Mouse (Mus musculus) neural tube, embryonic 10.5 days (tissue): ENCODE measurements at regions not wholly inside any gene's neighbourhood (a gene's known extent, or its start where the extent isn't known, plus 50 kb on each side); places are given as distances from the start of the nearest gene placed in this dataset.
A peak's percentile ranks its signal among the peaks of the same experiment; 100 is the strongest.
"Not testable (repeated sequence)": the region's sequence is repeated elsewhere in the genome, so short reads cannot be mapped to it uniquely, and the experiment has no call there.

Experiments
- DNase-seq: peaks from one replicate; pipeline ENCODE4 v3.0.0-alpha.2; 2017; ENCODE audit warnings: low spot score; ENCODE audit errors: extremely low spot score

DNA sequence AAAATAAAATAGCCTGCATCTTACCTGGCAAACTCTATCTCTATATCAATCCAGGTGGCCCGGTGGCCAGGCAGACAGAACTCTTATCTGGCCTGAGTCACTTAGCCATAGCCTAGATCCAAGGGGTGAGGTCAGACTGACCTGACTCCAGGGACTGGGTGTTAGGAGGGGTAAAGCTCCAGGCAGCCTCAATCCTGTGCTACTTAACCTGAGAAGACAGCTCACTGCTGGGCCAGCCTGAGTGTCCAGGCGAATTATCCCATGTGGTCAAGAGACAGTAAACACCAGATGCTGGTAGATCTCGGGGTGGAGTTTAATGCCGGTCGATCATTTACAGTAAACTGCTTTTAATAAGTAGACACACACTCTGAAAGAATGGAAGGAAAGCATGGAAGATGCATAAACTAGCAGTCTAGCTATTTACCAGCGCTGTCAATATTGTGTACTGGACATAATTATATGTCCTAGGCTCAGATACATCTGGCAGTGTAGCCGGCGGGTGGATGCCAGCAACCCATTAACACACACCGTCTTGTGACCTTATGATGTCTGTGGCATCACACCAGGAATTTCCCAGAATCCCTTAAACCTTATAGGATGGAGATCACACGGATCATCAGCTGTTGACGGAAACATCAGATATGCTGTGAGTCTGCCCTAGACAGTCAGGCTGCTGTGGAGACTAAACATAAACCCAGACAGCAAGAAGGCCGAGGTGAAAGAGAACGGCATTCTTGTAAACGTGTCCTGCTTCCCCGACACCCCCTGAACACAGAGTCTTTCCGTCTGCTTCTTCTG, 153.9 kb upstream of the Ubl3 start:
- DNase-seq: no peak

- no peak for DNase-seq
Measured at GRCm38 (mm10) chr5:148704769-148705168, 152.2 kb upstream of the Ubl3 start.

- peak; percentile 60 for DNase-seq
Measured at GRCm38 (mm10) chr5:148701859-148702258, 149.3 kb upstream of the Ubl3 start.

GRCm38 (mm10) chr5:148701001-148701400, 148.4 kb upstream of the Ubl3 start:
- no peak for DNase-seq

DNA sequence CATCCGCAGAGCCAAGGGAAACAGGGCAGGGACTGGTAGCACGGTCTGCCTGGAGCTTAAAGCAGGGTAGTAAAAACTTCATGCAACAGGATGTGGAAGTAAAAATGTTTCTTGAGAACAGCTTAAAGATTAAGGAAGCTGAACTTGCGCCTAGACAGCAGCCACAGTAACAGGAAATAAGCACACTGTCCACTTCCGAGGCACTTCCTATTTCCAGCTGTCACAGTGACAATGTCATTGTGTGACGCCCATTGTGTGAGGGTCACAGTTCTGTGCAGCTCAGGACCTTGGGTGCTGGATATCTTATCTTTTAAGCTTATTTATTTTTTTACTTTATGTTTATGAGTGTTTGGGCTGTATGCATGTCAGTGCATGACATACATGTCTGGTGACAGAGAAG, 147.7 kb upstream of the Ubl3 start:
- no peak for DNase-seq

DNA sequence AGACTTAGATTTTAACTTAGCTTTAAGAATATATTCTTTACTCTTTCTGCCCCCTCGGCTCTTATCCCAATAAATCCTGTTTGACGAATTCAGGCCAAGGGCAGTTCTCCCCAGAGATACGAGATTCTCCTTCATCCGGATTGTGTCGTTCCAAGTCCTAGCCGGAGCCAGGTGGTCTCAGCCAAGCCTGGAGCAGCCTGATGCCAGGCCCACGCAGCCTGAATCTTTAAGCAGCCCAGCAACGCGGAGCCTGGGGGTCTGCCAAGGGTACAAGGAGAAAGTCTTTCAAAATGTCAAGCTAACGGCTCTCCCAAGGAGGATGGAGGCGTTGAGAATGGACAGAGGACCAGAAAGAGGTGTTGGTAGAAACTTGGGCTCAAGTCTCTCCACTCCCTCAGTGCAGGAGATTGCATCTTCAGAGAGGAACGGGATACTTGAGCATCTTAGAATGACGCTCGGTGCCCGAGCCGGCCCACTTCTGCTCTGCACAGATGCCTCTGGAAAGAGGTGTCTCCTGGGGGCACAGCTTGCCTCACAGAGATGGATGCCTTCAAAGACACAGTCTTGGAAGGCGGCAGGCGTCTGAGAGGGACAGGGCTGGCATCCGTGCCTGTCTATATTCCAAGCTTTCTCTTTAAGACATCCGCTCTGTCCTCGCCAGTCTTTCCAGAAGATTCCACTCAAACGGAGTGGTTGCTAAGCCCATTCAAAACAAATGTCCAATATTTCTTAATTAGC, 145.2 kb upstream of the Ubl3 start:
- DNase-seq: no peak

GRCm38 (mm10) chr5:148694352-148694751, 141.8 kb upstream of the Ubl3 start:
- peak; percentile 69 for DNase-seq

- DNase-seq: no peak
Measured at GRCm38 (mm10) chr5:148691486-148691885, 138.9 kb upstream of the Ubl3 start.

- DNase-seq: no peak
Measured at GRCm38 (mm10) chr5:148690823-148691197, 138.2 kb upstream of the Ubl3 start.

DNA sequence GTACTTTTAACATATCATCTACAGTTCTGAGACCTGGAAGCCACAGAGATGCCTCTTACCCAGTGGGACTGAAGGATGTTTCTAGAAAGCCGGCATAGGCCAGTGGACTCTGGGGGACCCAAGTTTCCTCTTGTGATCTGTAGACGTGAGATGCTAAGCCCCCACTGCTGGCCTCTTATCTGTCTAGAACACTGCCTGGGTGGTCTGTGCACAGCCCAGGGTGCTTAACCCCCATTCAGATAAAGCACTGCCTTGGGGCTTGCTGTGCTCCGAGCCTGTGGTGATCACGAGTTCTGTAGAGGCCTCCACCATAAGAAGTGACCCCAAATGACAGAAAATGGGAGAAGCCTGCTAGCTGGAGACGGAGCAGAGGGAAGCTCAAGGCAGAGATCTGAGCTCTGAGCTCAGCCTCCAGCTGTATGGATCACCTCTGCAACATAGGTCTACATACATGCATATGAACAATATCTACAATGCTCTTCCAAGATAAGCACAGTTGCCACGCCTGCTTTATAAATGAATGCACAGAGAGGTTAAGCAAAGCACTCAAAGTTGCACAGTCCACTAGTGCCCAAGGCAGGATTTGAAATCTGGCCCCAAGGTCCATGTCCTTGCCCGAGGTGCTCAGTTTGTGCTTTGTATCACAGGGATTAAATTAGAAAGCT, 137.7 kb upstream of the Ubl3 start:
- DNase-seq: no peak

- no peak for DNase-seq
Measured at GRCm38 (mm10) chr5:148689297-148689696, 136.7 kb upstream of the Ubl3 start.

DNA sequence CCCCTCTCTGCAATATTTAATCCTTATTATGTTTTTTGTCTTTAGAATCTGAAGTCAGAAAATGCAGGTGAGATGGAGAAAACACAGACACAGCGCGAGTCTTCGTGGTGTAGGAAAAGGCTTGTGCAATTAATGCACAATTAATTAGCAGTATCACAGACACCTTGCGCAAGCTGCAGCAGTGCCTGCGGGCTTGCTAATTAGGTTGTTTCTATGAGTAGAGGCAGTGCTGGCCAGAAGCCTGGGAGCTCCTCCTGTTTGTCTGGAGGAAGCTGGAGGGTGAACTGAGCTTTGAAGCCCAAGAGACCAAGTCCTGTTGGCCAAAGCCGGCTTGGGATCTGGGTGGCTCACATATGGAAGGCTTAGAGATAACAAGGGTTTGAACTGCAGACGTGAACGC, 135.9 kb upstream of the Ubl3 start:
- no peak for DNase-seq

DNA sequence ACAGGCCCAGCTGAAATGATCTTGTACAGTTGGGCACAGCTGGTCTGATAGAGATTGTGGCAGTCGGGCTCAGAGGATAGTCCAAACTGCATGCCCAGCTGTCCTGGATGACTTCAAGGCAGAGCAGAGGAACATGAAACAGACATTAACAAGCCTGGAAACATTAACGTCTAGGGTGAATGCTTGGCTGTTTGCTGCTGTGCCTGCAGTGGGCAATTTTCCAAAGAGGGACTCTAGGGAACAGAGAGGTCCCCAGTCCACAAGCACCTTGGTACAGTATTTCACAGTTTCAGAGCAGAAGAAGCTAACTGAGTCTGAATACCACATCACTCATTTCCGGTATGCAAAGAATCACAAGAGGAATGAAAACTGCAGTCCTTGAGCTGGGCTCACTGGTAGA, 135.2 kb upstream of the Ubl3 start:
- DNase-seq: no peak

DNA sequence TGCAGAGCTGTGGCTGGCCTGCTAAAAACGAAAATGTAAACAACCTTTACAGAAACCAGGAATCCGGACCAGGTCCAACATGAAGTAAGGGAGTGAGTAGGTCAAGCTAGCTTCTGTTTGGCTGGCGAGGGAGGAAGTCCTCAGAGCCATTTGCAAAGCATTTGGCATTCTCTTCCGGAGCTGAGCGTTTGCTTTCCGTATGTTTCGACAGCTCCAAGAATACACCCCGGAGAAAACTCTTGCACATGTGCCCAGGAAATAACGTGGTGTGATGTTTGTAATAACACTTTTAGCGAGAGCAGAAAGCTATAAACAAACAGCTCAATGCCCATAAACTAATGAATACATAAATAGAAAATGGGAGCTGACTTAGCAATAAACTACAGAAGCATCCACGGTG, 131.6 kb upstream of the Ubl3 start:
- DNase-seq: no peak

DNA sequence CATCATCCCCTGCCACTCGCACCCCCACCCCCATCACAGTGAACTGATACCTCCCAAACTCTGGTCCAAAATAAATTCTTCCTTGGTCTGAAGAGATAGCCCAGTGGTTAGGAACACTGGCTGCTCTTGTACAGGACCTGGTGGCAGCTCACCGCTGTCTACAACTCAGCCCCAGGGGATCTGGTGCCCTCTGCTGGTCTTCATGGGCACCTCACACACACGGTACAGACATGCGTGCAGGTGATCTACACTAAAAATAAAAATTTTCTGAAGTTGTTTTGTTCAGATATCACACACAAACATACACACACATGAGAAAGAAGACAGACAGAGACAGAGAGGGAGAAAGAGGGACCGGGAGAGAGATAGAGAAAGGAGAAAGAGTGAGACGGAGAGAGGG, 130.0 kb upstream of the Ubl3 start:
- DNase-seq: no peak

GRCm38 (mm10) chr5:148680341-148680740, 127.8 kb upstream of the Ubl3 start:
- no peak for DNase-seq

GRCm38 (mm10) chr5:148679586-148679985, 127.0 kb upstream of the Ubl3 start:
- no peak for DNase-seq

DNA sequence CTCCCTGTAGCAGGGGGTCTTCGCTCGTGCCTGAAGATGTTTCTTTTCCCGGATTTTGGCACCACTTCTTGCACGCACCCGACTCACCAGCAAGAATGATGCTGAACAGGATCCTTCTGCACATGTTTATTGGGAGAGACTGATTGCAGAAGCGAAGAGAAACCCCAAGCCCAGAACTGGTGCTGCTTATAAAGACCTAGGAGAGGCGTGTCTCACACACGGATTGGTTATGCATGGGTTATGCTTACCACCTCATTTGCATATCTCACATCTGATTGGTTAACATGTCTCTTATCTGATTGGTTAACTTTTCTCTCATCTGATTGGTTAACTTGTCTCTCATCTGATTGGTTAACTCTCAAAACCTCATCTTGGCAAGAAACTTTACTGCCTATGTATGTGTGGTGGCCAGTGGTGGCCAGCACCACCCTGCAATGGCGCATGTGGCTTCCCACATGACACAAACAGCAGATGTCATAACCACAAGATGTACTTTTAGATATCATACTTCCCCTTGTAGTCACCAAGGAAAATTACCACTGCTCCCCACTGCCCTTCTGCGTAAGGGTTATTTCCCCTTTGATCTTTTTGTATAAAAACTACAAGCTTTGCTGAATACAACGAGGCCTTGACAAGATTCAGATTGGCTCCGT, 125.8 kb upstream of the Ubl3 start:
- DNase-seq: not testable (repeated sequence)

GRCm38 (mm10) chr5:148674281-148674680, 121.7 kb upstream of the Ubl3 start:
- no peak for DNase-seq

GRCm38 (mm10) chr5:148662281-148662741, 109.7 kb upstream of the Ubl3 start:
- no peak for DNase-seq

GRCm38 (mm10) chr5:148661120-148661519, 108.5 kb upstream of the Ubl3 start:
- DNase-seq: no peak
